Comparison of ENCODE assay signal across 20 mouse cellular contexts in the genomic region with DNA sequence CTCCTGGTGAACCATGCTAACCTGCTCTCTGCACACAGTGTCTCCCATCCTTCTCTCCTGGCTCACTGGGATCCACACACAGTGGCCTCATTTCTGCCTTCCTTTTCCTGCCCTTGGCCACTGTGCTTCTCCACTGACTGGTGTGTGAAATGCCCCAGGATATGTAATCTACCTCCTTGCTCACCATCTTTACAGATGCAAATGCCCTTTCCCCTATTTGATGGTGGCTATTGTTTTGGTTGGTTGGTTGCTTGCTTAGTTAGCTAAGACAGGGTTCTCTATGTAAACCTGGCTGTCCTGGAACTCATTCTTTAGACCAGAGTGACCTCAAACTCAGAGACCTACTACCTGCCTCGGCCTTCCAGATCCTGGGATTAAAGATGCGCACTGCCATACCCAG.
DNase-seq lines count a peak whose midpoint lies in the region; ATAC-seq lines count a peak whose summit lies in the region.
"Had no signal": no experiment of that assay in that cellular context is flagged by ENCODE, and none has a peak within 500 bp of the region (broad histone marks: within the 10 kb centered on the region; RNA-seq: fewer than 3 reads in every experiment).

No protein-coding gene starts in this region.

- WGBS in embryonic facial prominence, embryonic 12.5 days: 95% methylated on average over 2 of the region's 2 CpGs
- 92% methylated on average over 2 of the region's 2 CpGs for WGBS in embryonic facial prominence, embryonic 10.5 days
- 89% methylated on average over 2 of the region's 2 CpGs for WGBS in kidney, embryonic 16.5 days
- 90% methylated on average over 2 of the region's 2 CpGs for WGBS in lung, embryonic 16.5 days

- peaks cover 3% of the 10 kb centered on the region; the same call in 1 of the 2 replicates for H3K4me1 ChIP-seq in embryonic facial prominence, embryonic 12.5 days
- no peaks in the 10 kb centered on the region for H3K4me1 ChIP-seq in embryonic facial prominence, embryonic 10.5 days
- no peaks in the 10 kb centered on the region; the same call in 1 of the 2 replicates for H3K4me1 ChIP-seq in kidney, embryonic 16.5 days (ENCODE audit: insufficient read depth, low read length)
- H3K4me1 ChIP-seq in lung, embryonic 16.5 days (replicated peaks; ENCODE audit: control insufficient read depth, insufficient read depth, low read length): peaks cover 26% of the 10 kb centered on the region
- H3K4me1 ChIP-seq: forebrain, embryonic 13.5 days; hindbrain, embryonic 15.5 days had no signal

- H3K9me3 ChIP-seq in embryonic facial prominence, embryonic 12.5 days: no peaks in the 10 kb centered on the region
- no peaks in the 10 kb centered on the region for H3K9me3 ChIP-seq in embryonic facial prominence, embryonic 10.5 days
- H3K9me3 ChIP-seq in kidney, embryonic 16.5 days (ENCODE audit: low read length): no peaks in the 10 kb centered on the region
- H3K9me3 ChIP-seq in lung, embryonic 16.5 days (ENCODE audit: control insufficient read depth, low read length): no peaks in the 10 kb centered on the region
- H3K9me3 ChIP-seq: forebrain, embryonic 13.5 days; hindbrain, embryonic 15.5 days had no signal

- no peak for ATAC-seq in embryonic facial prominence, embryonic 12.5 days (ENCODE audit: insufficient number of reproducible peaks, insufficient read depth, low FRiP score, low TSS enrichment)
- no peak for ATAC-seq in kidney, embryonic 16.5 days (ENCODE audit: low FRiP score, low TSS enrichment)
- no peak for ATAC-seq in lung, embryonic 16.5 days (ENCODE audit: low read depth)
- ATAC-seq: CD4-positive, CD25-positive, alpha-beta regulatory T cell, adult 4 months; forebrain, embryonic 13.5 days; forebrain, postnatal 0 days had no signal

- no peak for DNase-seq in embryonic facial prominence, embryonic 10.5 days (ENCODE audit: low spot score)
- no peak for DNase-seq in kidney, adult 9 months
- no peak for DNase-seq in lung, postnatal 36 days
- DNase-seq in ZHBTc4 (ENCODE audit: low read depth, low spot score): peak; percentile 60
- no peak for DNase-seq in urinary bladder, postnatal 14 days (ENCODE audit: low spot score)
- DNase-seq: adrenal gland, postnatal 10 days; B cell, adult 2 months; cerebellum, adult 11 months; cerebellum, adult 8-10 months; cerebellum, postnatal 25 days; forebrain, postnatal 0 days; gastrocnemius, postnatal 14 days; heart, postnatal 14 days had no signal

- no peak overlapping the region for H3K9ac ChIP-seq in embryonic facial prominence, embryonic 12.5 days
- H3K9ac ChIP-seq in kidney, embryonic 16.5 days (replicated peaks; ENCODE audit: low read length): no peak overlapping the region
- no peak overlapping the region for H3K9ac ChIP-seq in lung, embryonic 16.5 days (ENCODE audit: low read length)
- H3K9ac ChIP-seq: forebrain, embryonic 13.5 days; forebrain, postnatal 0 days; hindbrain, embryonic 15.5 days had no signal

- 0 out of 2 replicates have a peak overlapping the region, but pooled peaks have one; percentile 23 for H3K27ac ChIP-seq in embryonic facial prominence, embryonic 12.5 days
- no peak overlapping the region for H3K27ac ChIP-seq in embryonic facial prominence, embryonic 10.5 days (replicated peaks)
- peak overlapping the region; percentile 61; the same call in 1 of the 2 replicates for H3K27ac ChIP-seq in kidney, embryonic 16.5 days (ENCODE audit: low read length)
- H3K27ac ChIP-seq in lung, embryonic 16.5 days (ENCODE audit: low read length): peak overlapping the region; percentile 68
- H3K27ac ChIP-seq: forebrain, embryonic 13.5 days; hindbrain, embryonic 15.5 days had no signal

- 0 out of 2 replicates have a peak, but pooled peaks cover 9% of the 10 kb centered on the region for H3K36me3 ChIP-seq in embryonic facial prominence, embryonic 12.5 days
- H3K36me3 ChIP-seq in embryonic facial prominence, embryonic 10.5 days (replicated peaks): peaks cover 34% of the 10 kb centered on the region
- 0 out of 2 replicates have a peak, but pooled peaks cover 6% of the 10 kb centered on the region for H3K36me3 ChIP-seq in kidney, embryonic 16.5 days (ENCODE audit: insufficient read depth, low read length)
- no peaks in the 10 kb centered on the region for H3K36me3 ChIP-seq in lung, embryonic 16.5 days (ENCODE audit: control insufficient read depth, insufficient read depth, low read length)
- H3K36me3 ChIP-seq: hindbrain, embryonic 15.5 days had no signal

- H3K27me3 ChIP-seq in embryonic facial prominence, embryonic 12.5 days: no peaks in the 10 kb centered on the region
- no peaks in the 10 kb centered on the region for H3K27me3 ChIP-seq in embryonic facial prominence, embryonic 10.5 days (replicated peaks; ENCODE audit: low read depth, poor library complexity, severe bottlenecking)
- no peaks in the 10 kb centered on the region for H3K27me3 ChIP-seq in kidney, embryonic 16.5 days (ENCODE audit: insufficient read depth, low read length)
- no peaks in the 10 kb centered on the region for H3K27me3 ChIP-seq in lung, embryonic 16.5 days (ENCODE audit: control insufficient read depth, insufficient read depth, low read depth, low read length)
- H3K27me3 ChIP-seq: forebrain, embryonic 13.5 days; hindbrain, embryonic 15.5 days; Patski had no signal

- no peak overlapping the region for H3K4me3 ChIP-seq in embryonic facial prominence, embryonic 12.5 days
- no peak overlapping the region for H3K4me3 ChIP-seq in embryonic facial prominence, embryonic 10.5 days
- no peak overlapping the region for H3K4me3 ChIP-seq in kidney, embryonic 16.5 days (ENCODE audit: low read length)
- H3K4me3 ChIP-seq in lung, embryonic 16.5 days (ENCODE audit: low read length): no peak overlapping the region
- H3K4me3 ChIP-seq: forebrain, embryonic 13.5 days; hindbrain, embryonic 15.5 days had no signal

- H3K4me2 ChIP-seq in embryonic facial prominence, embryonic 12.5 days (replicated peaks): no peak overlapping the region
- no peak overlapping the region for H3K4me2 ChIP-seq in kidney, embryonic 16.5 days (replicated peaks; ENCODE audit: low read depth, low read length)
- no peak overlapping the region for H3K4me2 ChIP-seq in lung, embryonic 16.5 days (ENCODE audit: low read depth, low read length)
- H3K4me2 ChIP-seq: forebrain, embryonic 13.5 days; hindbrain, embryonic 15.5 days had no signal
